Mouse (Mus musculus) neural tube, postnatal 0 days (tissue): Measurements from ENCODE around the gene Zfp583. TPM values are rescaled to one million over a fixed set of nuclear protein-coding genes. Genes with fewer than 3 reads are reported as not detected.

ENCODE experiments used
- polyA plus RNA-seq: library from polyadenylated mRNA; unstranded; fragments of >200 nt; fragmentation: Nextera tagmentation; extraction: Ambion mirVana; gene quantifications from 2 replicates; pipeline ENCODE4 v1.2.1, GENCODE M21; 2015

Gene Zfp583
- 15.5 and 15.9 TPM in 2 replicates for polyA plus RNA-seq

DNA sequence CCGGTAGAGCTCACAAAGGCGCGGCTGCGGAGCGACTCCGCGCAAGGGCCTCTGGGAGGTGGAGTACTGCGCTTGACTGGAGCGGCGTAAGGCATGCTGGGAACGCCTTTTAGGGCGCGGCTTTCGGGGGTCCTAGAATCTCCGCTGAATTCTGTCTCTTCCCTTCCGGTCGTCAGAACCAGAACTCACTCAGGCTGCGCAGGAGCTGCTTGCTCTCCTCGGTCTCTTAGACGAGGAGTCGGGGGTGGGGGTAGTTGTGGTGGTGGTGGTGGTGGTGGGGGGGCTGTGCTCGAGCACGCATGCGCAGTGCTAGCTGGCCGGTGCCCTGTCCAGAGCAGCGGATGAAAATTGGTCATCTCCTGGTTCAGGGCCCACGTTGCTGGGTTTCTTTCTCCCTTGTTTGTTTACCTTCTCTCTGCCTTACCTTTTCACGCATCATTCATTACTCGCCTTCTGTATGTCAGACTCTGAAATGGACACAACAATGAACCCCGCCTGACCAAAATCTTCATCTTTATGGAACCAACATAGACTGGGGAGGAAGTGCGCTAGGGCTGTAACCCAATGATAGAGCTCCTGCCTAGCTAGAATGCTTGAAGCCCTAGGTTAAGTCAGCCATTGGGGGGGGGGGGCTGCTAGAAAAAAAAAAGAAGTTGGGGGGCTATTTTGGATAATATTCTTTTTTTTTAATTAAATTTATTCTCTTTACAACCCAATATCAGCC, at the start of gene Zfp583:
Zfp583 (minus strand) TSS at position 53 of the 724 bp plus-strand sequence.

GRCm38 (mm10) chr7:6363047-6363488, 32.0 kb upstream of the Zfp583 start, which contains the start of gene Zfp78:
Gene Zfp78 (plus strand): TSS chr7:6363280.

GRCm38 (mm10) chr7:6343501-6344071, 12.5 kb upstream of the Zfp583 start, which contains the start of gene Gm3854:
Gene Gm3854 (plus strand): TSS chr7:6343759.

GRCm38 (mm10) chr7:6285842-6286705, 45.0 kb downstream of the Zfp583 start, which contains the start of gene Zfp667:
Gene Zfp667 (plus strand): TSS chr7:6286579.

Other genes with a start within 250 kb of the Zfp583 start
- 44.1 and 51.8 TPM in 2 replicates for gene Zfp787, start 175.3 kb downstream of the Zfp583 start, polyA plus RNA-seq
- gene Zfp444, start 159.1 kb downstream of the Zfp583 start, polyA plus RNA-seq = 61.7 and 69.1 TPM in 2 replicates
- gene Galp, start 134.2 kb downstream of the Zfp583 start, polyA plus RNA-seq = not detected in 2 replicates
- gene Zscan5b, start 109.0 kb downstream of the Zfp583 start, polyA plus RNA-seq = not detected in 2 replicates
- gene Epp13, start 78.6 kb downstream of the Zfp583 start, polyA plus RNA-seq = 0.73 TPM in 1 of 2 replicates, not detected in the other
- gene Zfp667, start 44.7 kb downstream of the Zfp583 start, polyA plus RNA-seq = 12.0 and 13.8 TPM in 2 replicates
- 6.2 and 6.8 TPM in 2 replicates for gene Gm3854, start 12.5 kb upstream of the Zfp583 start, polyA plus RNA-seq
- gene Zfp78, start 32.0 kb upstream of the Zfp583 start, polyA plus RNA-seq = 2.9 and 3.0 TPM in 2 replicates
- gene Zfp28, start 52.0 kb upstream of the Zfp583 start, polyA plus RNA-seq = 10.9 and 11.4 TPM in 2 replicates
- 9.4 and 10.7 TPM in 2 replicates for gene Smim17, start 67.4 kb upstream of the Zfp583 start, polyA plus RNA-seq
- gene Gm20715, start 79.0 kb upstream of the Zfp583 start, polyA plus RNA-seq = 0.08 TPM in 1 of 2 replicates, not detected in the other
- 0.19 and 0.43 TPM in 2 replicates for gene Olfr1344, start 107.4 kb upstream of the Zfp583 start, polyA plus RNA-seq
- gene Olfr1336, start 124.9 kb upstream of the Zfp583 start, polyA plus RNA-seq = not detected in 2 replicates
- not detected in 2 replicates for gene Olfr1346, start 135.8 kb upstream of the Zfp583 start, polyA plus RNA-seq
- gene Olfr5, start 155.7 kb upstream of the Zfp583 start, polyA plus RNA-seq = not detected in 2 replicates
- gene Olfr1347, start 168.5 kb upstream of the Zfp583 start, polyA plus RNA-seq = not detected in 2 replicates
- gene Olfr1348, start 177.5 kb upstream of the Zfp583 start, polyA plus RNA-seq = not detected in 2 replicates
- not detected in 2 replicates for gene Olfr1349, start 191.7 kb upstream of the Zfp583 start, polyA plus RNA-seq
- gene Olfr1350, start 233.6 kb upstream of the Zfp583 start, polyA plus RNA-seq = not detected in 2 replicates